Mouse (Mus musculus): Measurements from ENCODE around the gene Vsx2. TPM values are rescaled to one million over a fixed set of nuclear protein-coding genes. Genes with fewer than 3 reads are reported as not detected.
"Not testable (repeated sequence)": the region's sequence is repeated elsewhere in the genome, so short reads cannot be mapped to it uniquely, and the experiment has no call there.

The Vsx2 gene
- polyA plus RNA-seq, 1 experiment from 2014 or later: 8.0 TPM

GRCm38 (mm10) chr12:84539537-84539936 is 30.0 kb upstream of the Vsx2 start:
- H3K9ac ChIP-seq (replicated peaks; ENCODE audit: low read depth, low read length); H3K4me2 ChIP-seq (ENCODE audit: low read depth, low read length); ATAC-seq (ENCODE audit: low read depth); H3K4me1 ChIP-seq (ENCODE audit: control insufficient read depth, insufficient read depth, low read length); H3K36me3 ChIP-seq (ENCODE audit: control insufficient read depth, insufficient read depth, low read length); H3K4me3 ChIP-seq (ENCODE audit: low read depth, low read length); H3K27ac ChIP-seq (ENCODE audit: low read depth, low read length); H3K27me3 ChIP-seq (ENCODE audit: control insufficient read depth, insufficient read depth, low read length); H3K9me3 ChIP-seq (ENCODE audit: control insufficient read depth, low read length): not testable (repeated sequence)
- 96% methylated on average over 3 of the region's 3 CpGs for WGBS

- WGBS: 64% methylated on average over 11 of the region's 11 CpGs
- Histone ChIP-seq H3K9me3 (ENCODE audit: control insufficient read depth, low read length) (no peaks in the 10 kb centered on the region), H3K9ac (replicated peaks; ENCODE audit: low read depth, low read length) (no peak overlapping the region), H3K36me3 (ENCODE audit: control insufficient read depth, insufficient read depth, low read length) (no peaks in the 10 kb centered on the region), H3K4me2 (ENCODE audit: low read depth, low read length) (no peak overlapping the region), H3K27ac (ENCODE audit: low read depth, low read length) (no peak overlapping the region), H3K27me3 (ENCODE audit: control insufficient read depth, insufficient read depth, low read length) (peaks cover 2% of the 10 kb centered on the region), H3K4me1 (ENCODE audit: control insufficient read depth, insufficient read depth, low read length) (no peaks in the 10 kb centered on the region), H3K4me3 (ENCODE audit: low read depth, low read length) (no peak overlapping the region)
- ATAC-seq (ENCODE audit: low read depth): peak; percentile 21; the same call in 1 of the 2 replicates
Measured at GRCm38 (mm10) chr12:84541391-84541958, 28.1 kb upstream of the Vsx2 start.

GRCm38 (mm10) chr12:84546028-84546427 is 23.5 kb upstream of the Vsx2 start:
- H3K27me3 ChIP-seq (ENCODE audit: control insufficient read depth, insufficient read depth, low read length): no peaks in the 10 kb centered on the region; the same call in 1 of the 2 replicates

GRCm38 (mm10) chr12:84546577-84547085 is 22.9 kb upstream of the Vsx2 start:
- Histone ChIP-seq H3K36me3 (ENCODE audit: control insufficient read depth, insufficient read depth, low read length) (no peaks in the 10 kb centered on the region), H3K9ac (replicated peaks; ENCODE audit: low read depth, low read length) (no peak overlapping the region), H3K4me2 (ENCODE audit: low read depth, low read length) (no peak overlapping the region), H3K9me3 (ENCODE audit: control insufficient read depth, low read length) (no peaks in the 10 kb centered on the region), H3K4me1 (ENCODE audit: control insufficient read depth, insufficient read depth, low read length) (no peaks in the 10 kb centered on the region), H3K27ac (ENCODE audit: low read depth, low read length) (no peak overlapping the region), H3K27me3 (ENCODE audit: control insufficient read depth, insufficient read depth, low read length) (no peaks in the 10 kb centered on the region; the same call in 1 of the 2 replicates), H3K4me3 (ENCODE audit: low read depth, low read length) (no peak overlapping the region)
- ATAC-seq (ENCODE audit: low read depth): no peak
- WGBS: 58% methylated on average over 2 of the region's 2 CpGs

More at GRCm38 (mm10) chr12:84546028-84546427, 23.5 kb upstream of the Vsx2 start:
- no peak overlapping the region for H3K9ac ChIP-seq (replicated peaks; ENCODE audit: low read depth, low read length)
- no peak overlapping the region for H3K4me2 ChIP-seq (ENCODE audit: low read depth, low read length)
- 4% methylated on average over 12 of the region's 12 CpGs for WGBS
- H3K4me3 ChIP-seq (ENCODE audit: low read depth, low read length): no peak overlapping the region
- no peak overlapping the region for H3K27ac ChIP-seq (ENCODE audit: low read depth, low read length)
- ATAC-seq (ENCODE audit: low read depth): peak; percentile 76; the same call in 1 of the 2 replicates
- no peaks in the 10 kb centered on the region for H3K36me3 ChIP-seq (ENCODE audit: control insufficient read depth, insufficient read depth, low read length)
- no peaks in the 10 kb centered on the region for H3K9me3 ChIP-seq (ENCODE audit: control insufficient read depth, low read length)
- no peaks in the 10 kb centered on the region for H3K4me1 ChIP-seq (ENCODE audit: control insufficient read depth, insufficient read depth, low read length)

GRCm38 (mm10) chr12:84548251-84548650 is 21.3 kb upstream of the Vsx2 start:
- ATAC-seq (ENCODE audit: low read depth): no peak
- no peak overlapping the region for H3K27ac ChIP-seq (ENCODE audit: low read depth, low read length)
- no peak overlapping the region for H3K9ac ChIP-seq (replicated peaks; ENCODE audit: low read depth, low read length)
- no peaks in the 10 kb centered on the region for H3K36me3 ChIP-seq (ENCODE audit: control insufficient read depth, insufficient read depth, low read length)
- no peaks in the 10 kb centered on the region for H3K4me1 ChIP-seq (ENCODE audit: control insufficient read depth, insufficient read depth, low read length)
- 41% methylated on average over 8 of the region's 8 CpGs for WGBS
- H3K9me3 ChIP-seq (ENCODE audit: control insufficient read depth, low read length): no peaks in the 10 kb centered on the region
- H3K27me3 ChIP-seq (ENCODE audit: control insufficient read depth, insufficient read depth, low read length): peaks cover 3% of the 10 kb centered on the region; the same call in 1 of the 2 replicates
- no peak overlapping the region for H3K4me3 ChIP-seq (ENCODE audit: low read depth, low read length)
- H3K4me2 ChIP-seq (ENCODE audit: low read depth, low read length): no peak overlapping the region

- Histone ChIP-seq H3K4me3 (ENCODE audit: low read depth, low read length) (no peak overlapping the region), H3K9me3 (ENCODE audit: control insufficient read depth, low read length) (no peaks in the 10 kb centered on the region), H3K27ac (ENCODE audit: low read depth, low read length) (no peak overlapping the region), H3K9ac (replicated peaks; ENCODE audit: low read depth, low read length) (no peak overlapping the region), H3K27me3 (ENCODE audit: control insufficient read depth, insufficient read depth, low read length) (peaks cover 3% of the 10 kb centered on the region; the same call in 1 of the 2 replicates), H3K4me1 (ENCODE audit: control insufficient read depth, insufficient read depth, low read length) (no peaks in the 10 kb centered on the region), H3K36me3 (ENCODE audit: control insufficient read depth, insufficient read depth, low read length) (no peaks in the 10 kb centered on the region), H3K4me2 (ENCODE audit: low read depth, low read length) (no peak overlapping the region)
- ATAC-seq (ENCODE audit: low read depth): no peak
- 59% methylated on average over 8 of the region's 8 CpGs for WGBS
Measured at GRCm38 (mm10) chr12:84555218-84555617, 14.3 kb upstream of the Vsx2 start.

- H3K4me1 ChIP-seq (ENCODE audit: control insufficient read depth, insufficient read depth, low read length): no peaks in the 10 kb centered on the region
- H3K4me3 ChIP-seq (ENCODE audit: low read depth, low read length): no peak overlapping the region
- no peak overlapping the region for H3K9ac ChIP-seq (replicated peaks; ENCODE audit: low read depth, low read length)
- no peak overlapping the region for H3K4me2 ChIP-seq (ENCODE audit: low read depth, low read length)
- peaks cover 4% of the 10 kb centered on the region for H3K27me3 ChIP-seq (ENCODE audit: control insufficient read depth, insufficient read depth, low read length)
- H3K36me3 ChIP-seq (ENCODE audit: control insufficient read depth, insufficient read depth, low read length): no peaks in the 10 kb centered on the region
- 48% methylated on average over 4 of the region's 4 CpGs for whole genome bisulfite sequencing
- no peaks in the 10 kb centered on the region for H3K9me3 ChIP-seq (ENCODE audit: control insufficient read depth, low read length)
- H3K27ac ChIP-seq (ENCODE audit: low read depth, low read length): no peak overlapping the region
- ATAC-seq (ENCODE audit: low read depth): no peak
Measured at GRCm38 (mm10) chr12:84562558-84562957, 7.0 kb upstream of the Vsx2 start.

GRCm38 (mm10) chr12:84567576-84567975 is 2.0 kb upstream of the Vsx2 start:
- no peak overlapping the region for H3K9ac ChIP-seq (replicated peaks; ENCODE audit: low read depth, low read length)
- H3K9me3 ChIP-seq (ENCODE audit: control insufficient read depth, low read length): no peaks in the 10 kb centered on the region
- H3K4me2 ChIP-seq (ENCODE audit: low read depth, low read length): no peak overlapping the region
- no peak overlapping the region for H3K4me3 ChIP-seq (ENCODE audit: low read depth, low read length)
- no peak for ATAC-seq (ENCODE audit: low read depth)
- H3K4me1 ChIP-seq (ENCODE audit: control insufficient read depth, insufficient read depth, low read length): no peaks in the 10 kb centered on the region
- WGBS: 78% methylated on average over 6 of the region's 6 CpGs
- H3K36me3 ChIP-seq (ENCODE audit: control insufficient read depth, insufficient read depth, low read length): no peaks in the 10 kb centered on the region
- peaks cover 34% of the 10 kb centered on the region for H3K27me3 ChIP-seq (ENCODE audit: control insufficient read depth, insufficient read depth, low read length)
- no peak overlapping the region for H3K27ac ChIP-seq (ENCODE audit: low read depth, low read length)

- H3K4me2 ChIP-seq (ENCODE audit: low read depth, low read length): no peak overlapping the region
- no peak for ATAC-seq (ENCODE audit: low read depth)
- H3K4me3 ChIP-seq (ENCODE audit: low read depth, low read length): no peak overlapping the region
Measured at GRCm38 (mm10) chr12:84569976-84570693, 573 bp downstream of the Vsx2 start.

More at GRCm38 (mm10) chr12:84569976-84570693, 573 bp downstream of the Vsx2 start:
- Histone ChIP-seq H3K36me3 (ENCODE audit: control insufficient read depth, insufficient read depth, low read length) (no peaks in the 10 kb centered on the region), H3K27me3 (ENCODE audit: control insufficient read depth, insufficient read depth, low read length) (peaks cover 50% of the 10 kb centered on the region), H3K4me1 (ENCODE audit: control insufficient read depth, insufficient read depth, low read length) (no peaks in the 10 kb centered on the region), H3K9ac (replicated peaks; ENCODE audit: low read depth, low read length) (no peak overlapping the region), H3K27ac (ENCODE audit: low read depth, low read length) (no peak overlapping the region), H3K9me3 (ENCODE audit: control insufficient read depth, low read length) (no peaks in the 10 kb centered on the region)
- under 1% methylated on average over 39 of the region's 40 CpGs for WGBS

All from neural tube, embryonic 14.5 days (tissue).